Mouse (Mus musculus) ES-CJ7 (cell line): ENCODE results near the gene Sprtn.
A peak's percentile ranks its signal among the peaks of the same experiment; 100 is the strongest.

Experiments
- DNase-seq: peaks from one replicate; pipeline ENCODE4 v3.0.0; 2011; ENCODE audit warnings: low read depth, low spot score

The Sprtn gene

DNA sequence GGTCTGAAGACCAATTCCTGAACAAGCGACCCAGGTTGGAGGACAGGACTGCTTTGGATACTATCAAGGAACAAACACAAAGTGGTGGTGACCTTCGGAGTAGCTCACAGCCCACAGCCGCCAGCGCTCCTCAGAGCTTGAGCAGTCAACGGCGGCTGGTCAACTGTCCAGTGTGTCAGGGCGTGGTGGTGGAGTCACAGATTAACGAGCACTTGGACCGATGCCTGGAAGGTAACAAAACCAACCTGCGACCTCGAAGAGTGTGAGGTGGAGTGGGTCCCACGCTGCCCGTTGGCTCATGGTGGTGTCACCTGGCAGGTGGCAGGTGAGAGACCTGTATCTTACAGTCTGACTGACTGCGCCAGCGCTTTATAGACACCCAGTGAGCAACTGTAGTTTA, 5.5 kb downstream of the Sprtn start:
- DNase-seq: no peak

- no peak for DNase-seq
Measured at GRCm38 (mm10) chr8:124905482-124905881, 7.8 kb downstream of the Sprtn start.

DNA sequence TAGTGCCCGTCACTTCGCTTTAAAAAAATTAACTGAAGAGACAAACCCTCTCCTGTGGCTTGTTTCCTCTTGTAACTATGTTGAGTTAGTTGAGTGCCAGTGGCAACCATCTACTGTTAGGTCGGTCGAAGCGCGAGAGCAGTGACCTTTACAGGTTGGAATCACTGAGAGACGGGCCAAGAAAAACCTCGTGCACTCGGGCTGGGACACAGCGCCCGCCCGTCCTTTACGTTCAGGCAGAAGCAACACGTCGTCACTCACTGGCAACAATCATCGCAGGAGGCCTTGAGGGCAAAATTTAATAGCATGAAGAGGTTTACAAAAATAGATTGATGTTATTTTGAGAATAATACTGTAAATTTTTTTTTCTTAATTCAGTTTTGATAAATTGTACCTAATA, 12.2 kb downstream of the Sprtn start:
- no peak for DNase-seq

DNA sequence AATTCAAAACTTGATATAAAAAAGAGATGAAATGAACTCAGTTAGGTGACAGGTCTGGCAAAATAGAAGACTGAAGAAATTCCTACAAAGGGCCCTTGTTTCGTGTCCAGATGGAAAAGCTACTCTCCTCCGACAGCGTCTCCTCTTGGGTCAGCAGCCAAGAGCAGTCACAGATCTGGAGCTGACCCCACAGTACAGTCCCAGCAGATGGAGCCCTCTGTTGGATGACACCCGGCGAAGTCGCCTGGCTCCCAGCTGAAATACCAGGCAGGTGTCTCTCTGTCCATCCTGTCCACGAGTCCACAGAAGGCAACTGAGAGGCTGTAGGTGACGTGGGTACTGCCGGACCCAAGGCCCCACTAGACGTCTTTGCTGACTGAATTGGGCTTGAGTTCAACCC, 12.7 kb downstream of the Sprtn start:
- no peak for DNase-seq

DNA sequence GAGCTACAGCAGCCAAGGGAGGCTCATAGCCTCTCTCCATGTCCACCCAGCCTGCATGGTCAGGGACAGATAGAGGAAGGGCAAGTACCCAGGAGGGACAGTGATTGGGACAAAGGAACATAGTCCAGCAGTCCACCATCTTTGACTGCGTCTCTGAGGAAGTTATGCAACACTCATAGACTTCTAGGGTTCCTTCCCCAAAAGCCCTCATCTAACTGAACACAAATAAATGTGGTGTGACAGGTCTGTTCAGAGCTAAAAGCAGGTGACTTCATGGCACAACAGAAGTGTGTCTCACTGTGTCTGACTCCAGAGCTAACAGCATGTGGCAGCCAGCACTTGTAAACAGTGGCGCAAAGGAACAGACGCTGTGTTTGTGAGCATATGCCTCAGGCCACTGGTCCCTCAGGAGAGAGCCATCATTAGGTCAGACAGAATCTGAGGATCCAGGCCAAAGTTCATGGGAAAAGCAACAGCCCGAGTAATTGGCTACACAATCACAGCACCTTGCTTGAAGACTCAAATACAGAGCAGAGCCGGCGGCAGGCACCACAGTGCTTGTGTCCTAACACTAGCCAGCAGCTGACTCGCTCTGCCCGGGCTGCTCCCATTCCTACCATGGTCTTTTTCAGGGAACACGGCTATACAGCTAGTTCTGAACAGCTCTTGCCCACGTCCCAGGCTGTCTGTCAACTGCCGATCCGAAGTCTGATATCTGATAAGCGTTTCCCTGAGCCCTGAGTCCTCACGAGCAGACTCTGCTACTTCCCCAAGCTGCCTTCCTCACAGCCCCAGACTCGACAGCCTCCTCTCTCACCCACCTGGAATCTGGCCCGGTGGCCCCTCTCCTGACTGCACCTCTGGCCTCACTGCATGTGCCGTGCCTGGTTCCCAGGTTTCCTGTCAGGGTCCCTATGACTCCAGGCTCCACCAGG, 14.5 kb downstream of the Sprtn start:
- no peak for DNase-seq

- DNase-seq: no peak
Measured at GRCm38 (mm10) chr8:124914061-124914460, 16.4 kb downstream of the Sprtn start.

- no peak for DNase-seq
Measured at GRCm38 (mm10) chr8:124917741-124918484, 20.2 kb downstream of the Sprtn start.

DNA sequence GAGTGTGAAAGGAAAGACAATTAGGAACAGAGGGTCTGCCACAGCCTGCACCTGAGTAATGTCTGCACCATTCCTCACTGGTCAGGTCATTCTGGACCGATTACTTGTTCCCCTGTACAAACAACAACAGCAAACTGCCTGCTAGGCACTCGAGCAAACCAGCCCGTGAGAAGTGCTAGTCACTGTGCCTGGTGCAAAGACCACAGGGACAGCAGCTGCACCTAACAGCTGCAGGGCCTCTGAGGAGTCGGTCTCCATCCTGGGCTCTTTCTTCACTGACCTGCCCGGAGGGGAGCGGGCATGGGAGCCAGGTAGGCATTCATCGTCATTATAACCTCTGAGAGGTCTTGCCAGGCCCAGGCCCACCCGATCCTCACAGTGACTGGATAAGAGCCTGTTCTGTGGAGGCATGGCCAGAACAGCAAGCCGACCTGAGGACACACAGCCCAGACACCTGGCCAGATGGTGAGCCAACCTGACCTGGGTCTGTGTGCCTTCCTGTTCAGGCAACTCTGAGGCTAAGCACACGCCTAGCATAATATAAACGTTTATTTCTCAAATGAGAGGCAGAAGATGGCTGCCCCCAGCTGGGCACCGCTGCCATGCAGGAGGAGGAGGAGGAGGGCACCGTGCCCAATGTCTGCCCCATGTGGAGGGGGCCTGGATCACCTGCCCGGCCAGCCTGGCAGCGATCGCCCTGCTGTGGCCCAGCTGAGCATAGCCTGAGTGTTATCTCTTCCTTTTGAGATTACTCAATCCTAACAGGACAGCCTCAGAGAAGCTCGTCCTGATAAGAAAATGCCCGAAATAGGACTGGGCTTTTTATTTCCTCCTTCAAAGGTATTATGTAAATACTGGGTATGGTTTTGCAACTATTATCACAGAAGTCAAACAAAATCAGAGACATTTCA, 23.9 kb downstream of the Sprtn start:
- DNase-seq: no peak

GRCm38 (mm10) chr8:124922490-124923089, 24.9 kb downstream of the Sprtn start:
- no peak for DNase-seq

DNA sequence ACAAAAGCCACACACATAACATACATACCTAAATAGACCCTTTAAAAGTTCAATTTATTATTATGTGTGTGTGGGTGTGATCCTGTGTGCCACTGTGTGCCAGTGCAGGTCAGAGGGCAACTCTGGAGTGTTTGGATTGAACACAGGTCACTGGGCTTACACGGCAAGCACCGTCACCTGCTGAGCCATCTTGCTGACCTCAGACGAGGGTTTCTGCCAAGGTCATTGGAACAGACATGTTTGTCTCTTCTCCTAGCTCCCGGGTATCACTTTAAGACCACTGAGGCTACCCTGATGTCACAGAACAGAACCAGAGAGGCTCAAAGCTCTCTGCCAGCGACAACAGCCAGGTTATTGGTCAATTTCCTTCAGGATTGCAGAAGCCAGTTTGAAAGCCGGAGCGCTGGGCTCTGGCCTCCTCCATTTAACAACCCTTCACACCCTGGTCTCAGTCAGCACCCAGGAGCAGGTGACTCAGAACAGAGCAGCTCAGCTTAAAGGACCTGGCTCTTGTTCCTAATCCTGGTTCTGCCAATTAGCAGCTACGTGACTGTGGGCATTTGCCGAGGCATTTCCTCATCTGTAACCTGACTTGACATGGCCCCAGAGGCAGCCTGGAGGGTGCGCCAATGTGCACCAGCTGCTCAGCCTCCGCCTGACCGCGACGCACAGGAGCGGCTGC, 26.4 kb downstream of the Sprtn start:
- DNase-seq: no peak

DNA sequence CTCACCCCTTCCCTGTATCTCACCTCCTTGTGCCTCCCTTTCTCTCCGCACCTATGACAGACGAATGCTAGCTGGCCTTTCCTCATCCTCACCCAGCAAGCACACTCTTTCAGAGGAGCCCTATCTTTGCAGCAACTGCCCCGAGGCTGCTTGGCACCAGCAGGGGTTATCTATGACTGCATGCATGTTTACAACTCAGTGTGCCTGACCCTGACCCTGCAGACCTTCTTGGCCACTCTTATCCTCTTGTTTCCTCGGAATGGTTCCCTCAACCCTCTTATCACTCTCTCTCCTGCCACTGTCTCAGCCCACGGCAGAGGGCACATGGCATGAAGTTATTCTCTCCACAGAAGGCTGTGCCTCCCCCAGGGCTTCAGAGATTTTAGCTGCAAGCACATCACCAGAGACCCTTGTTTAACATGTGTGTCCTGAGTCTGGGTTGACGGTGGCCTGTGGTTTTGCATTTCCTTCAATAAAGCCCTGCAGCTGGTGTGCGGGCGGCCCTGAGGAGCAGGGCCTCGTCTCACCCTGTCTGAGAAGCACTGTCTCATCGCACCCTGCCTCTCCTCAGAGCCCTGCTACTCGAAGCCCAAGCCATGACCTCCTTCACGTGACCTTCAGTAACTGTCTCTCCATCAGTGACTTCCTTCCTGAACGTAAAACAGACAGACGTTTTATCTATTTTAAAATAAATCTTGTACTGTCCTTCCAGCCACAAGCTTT, 28.0 kb downstream of the Sprtn start:
- no peak for DNase-seq

DNA sequence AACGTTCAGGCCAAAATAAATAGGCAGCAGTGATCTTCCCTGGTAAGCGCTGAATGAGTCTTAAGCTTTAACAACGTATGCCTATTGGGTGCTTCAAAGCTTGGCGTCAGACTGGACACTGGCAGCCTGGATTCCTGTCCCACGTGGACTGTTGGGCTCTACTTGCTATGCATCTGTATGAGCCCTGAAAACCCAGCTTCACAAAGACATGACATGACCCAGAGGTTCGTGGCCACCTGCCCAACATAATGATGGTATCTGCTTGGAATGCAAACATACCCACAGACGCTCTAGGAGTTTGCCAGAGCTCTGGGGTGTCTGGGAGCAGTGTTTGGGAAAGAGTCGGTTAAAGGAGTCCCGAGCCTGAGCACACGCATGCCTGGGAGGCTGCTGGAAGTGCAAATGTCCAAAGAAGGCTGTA, 28.7 kb downstream of the Sprtn start:
- no peak for DNase-seq

GRCm38 (mm10) chr8:124929006-124929405, 31.3 kb downstream of the Sprtn start:
- no peak for DNase-seq

DNA sequence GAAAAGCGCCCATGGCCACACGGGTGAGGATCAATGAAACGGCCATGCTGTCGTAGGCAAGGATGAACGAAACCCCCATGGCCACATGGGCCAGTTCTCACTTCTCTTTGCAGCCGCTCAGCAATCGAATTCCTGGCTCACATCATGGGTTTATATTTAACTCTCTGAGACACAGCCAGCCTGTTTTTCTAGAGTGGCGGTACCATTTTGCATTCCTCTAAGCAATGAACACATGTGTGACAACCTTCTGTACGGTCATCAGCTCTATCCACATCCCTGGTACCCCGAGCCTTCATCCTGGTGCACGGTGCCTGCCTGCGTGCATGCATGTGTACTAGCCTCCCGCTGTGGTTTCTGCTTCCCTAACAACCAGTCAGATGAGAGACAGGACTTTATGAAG, 32.4 kb downstream of the Sprtn start:
- DNase-seq: no peak

GRCm38 (mm10) chr8:124930649-124931048, 33.0 kb downstream of the Sprtn start:
- peak; percentile 60 for DNase-seq

- no peak for DNase-seq
Measured at GRCm38 (mm10) chr8:124932435-124932834, 34.7 kb downstream of the Sprtn start.

- DNase-seq: no peak
Measured at GRCm38 (mm10) chr8:124935116-124935515, 37.4 kb downstream of the Sprtn start.

- DNase-seq: no peak
Measured at GRCm38 (mm10) chr8:124936699-124937098, 39.0 kb downstream of the Sprtn start.

GRCm38 (mm10) chr8:124937293-124937692, 39.6 kb downstream of the Sprtn start:
- DNase-seq: no peak

GRCm38 (mm10) chr8:124943801-124944200, 46.1 kb downstream of the Sprtn start:
- no peak for DNase-seq
